Mouse (Mus musculus) left cerebral cortex, postnatal 4 days (tissue): ENCODE results near the gene D630039A03Rik. TPM values are rescaled to one million over a fixed set of nuclear protein-coding genes. Genes with fewer than 3 reads are reported as not detected.

Source experiments
- DNase-seq: peaks from one replicate; pipeline ENCODE4 v3.0.0-alpha.2; 2022
- intact Hi-C: fragments of 180-260 bp; cut with DNase I; formaldehyde crosslinking; loops from one replicate; pipeline ENCODE4 v1.15.1; 2025
- total RNA-seq, 2 experiments: library from RNA; stranded (reverse); gene quantifications; 2 replicates each; pipeline ENCODE4 v1.2.3; 2021

The D630039A03Rik gene
- total RNA-seq, 2 experiments from 2014 or later, result not detected

GRCm38 (mm10) chr4:57927464-57928205 is 11.5 kb upstream of the D630039A03Rik start:
- intact Hi-C loops, result no loop called here
- no peak for DNase-seq

- intact Hi-C loops, result no loop called here
- peak; percentile 27 for DNase-seq
Observed at GRCm38 (mm10) chr4:57924556-57925071, 8.5 kb upstream of the D630039A03Rik start.

GRCm38 (mm10) chr4:57922171-57922570 is 6.1 kb upstream of the D630039A03Rik start:
- peak; percentile 11 for DNase-seq
- intact Hi-C loops, result no loop called here

GRCm38 (mm10) chr4:57920522-57920921 is 4.4 kb upstream of the D630039A03Rik start:
- no peak for DNase-seq
- intact Hi-C loops, result no loop called here

- no peak for DNase-seq
- intact Hi-C loops, result no loop called here
Observed at GRCm38 (mm10) chr4:57919494-57920423, 3.7 kb upstream of the D630039A03Rik start.

- intact Hi-C loops, result no loop called here
- no peak for DNase-seq
Observed at GRCm38 (mm10) chr4:57916711-57917110, 614 bp upstream of the D630039A03Rik start.

- peak; percentile 74 for DNase-seq
- intact Hi-C loops, result no loop called here
Observed at GRCm38 (mm10) chr4:57915216-57915965, 706 bp downstream of the D630039A03Rik start.

GRCm38 (mm10) chr4:57914193-57915190 is 1.6 kb downstream of the D630039A03Rik start:
- peak; percentile 50 for DNase-seq
- intact Hi-C loops, result no loop called here

GRCm38 (mm10) chr4:57913021-57913420 is 3.1 kb downstream of the D630039A03Rik start:
- intact Hi-C loops, result no loop called here
- no peak for DNase-seq

GRCm38 (mm10) chr4:57908860-57909259 is 7.2 kb downstream of the D630039A03Rik start:
- intact Hi-C loops, result loop anchor here (10.0 kb wide), 2 partner anchors 234 to 336 kb away; no protein-coding TSS in a partner anchor
- DNase-seq, result no peak

GRCm38 (mm10) chr4:57906708-57907107 is 9.4 kb downstream of the D630039A03Rik start:
- intact Hi-C loops, result loop anchor here (10.0 kb wide), 2 partner anchors 232 to 338 kb away; no protein-coding TSS in a partner anchor
- DNase-seq, result no peak

GRCm38 (mm10) chr4:57904638-57905037 is 11.5 kb downstream of the D630039A03Rik start:
- DNase-seq, result no peak
- intact Hi-C loops, result loop anchor here (5.0 to 10.0 kb wide), 3 partner anchors 173 to 340 kb away; no protein-coding TSS in a partner anchor

GRCm38 (mm10) chr4:57904211-57904610 is 11.9 kb downstream of the D630039A03Rik start:
- intact Hi-C loops, result loop anchor here (5.0 to 10.0 kb wide), 3 partner anchors 173 to 341 kb away; no protein-coding TSS in a partner anchor

GRCm38 (mm10) chr4:57902619-57903018 is 13.5 kb downstream of the D630039A03Rik start:
- intact Hi-C loops, result loop anchor here (5.0 to 10.0 kb wide), 3 partner anchors 175 to 342 kb away; no protein-coding TSS in a partner anchor
- DNase-seq, result no peak

More at GRCm38 (mm10) chr4:57904211-57904610, 11.9 kb downstream of the D630039A03Rik start:
- DNase-seq, result peak; percentile 60

- intact Hi-C loops, result loop anchor here (5.0 to 10.0 kb wide), 3 partner anchors 176 to 344 kb away; no protein-coding TSS in a partner anchor
- DNase-seq, result peak; percentile 67
Observed at GRCm38 (mm10) chr4:57901210-57901609, 14.9 kb downstream of the D630039A03Rik start.

GRCm38 (mm10) chr4:57896631-57897030 is 19.5 kb downstream of the D630039A03Rik start:
- DNase-seq, result no peak
- intact Hi-C loops, result no loop called here

- intact Hi-C loops, result no loop called here
- no peak for DNase-seq
Observed at GRCm38 (mm10) chr4:57895902-57896301, 20.2 kb downstream of the D630039A03Rik start.

- DNase-seq, result no peak
- intact Hi-C loops, result no loop called here
Observed at GRCm38 (mm10) chr4:57895140-57895539, 21.0 kb downstream of the D630039A03Rik start.
